Mouse (Mus musculus) brain, embryonic 14.5 days (tissue): ENCODE measurements at regions not wholly inside any gene's neighbourhood (a gene's known extent, or its start where the extent isn't known, plus 50 kb on each side); places are given as distances from the start of the nearest gene placed in this dataset.
"Not testable (repeated sequence)": the region's sequence is repeated elsewhere in the genome, so short reads cannot be mapped to it uniquely, and the experiment has no call there.

Experiments used
- DNase-seq: peaks from one replicate; pipeline ENCODE4 v3.0.0-alpha.2; 2011; ENCODE audit warnings: low read depth
- CTCF ChIP-seq: fragments of 200-500 bp; IDR thresholded peaks from 2 replicates; pipeline ENCODE4 v1.5.1; 2012; ENCODE audit warnings: inconsistent platforms, mild to moderate bottlenecking, moderate library complexity, borderline replicate concordance; ENCODE audit not compliant: insufficient read depth, insufficient read length; ENCODE audit errors: extremely low read depth
- POLR2A ChIP-seq: fragments of 200-500 bp; IDR thresholded peaks from 2 replicates; pipeline ENCODE4 v1.6.1; 2012; ENCODE audit warnings: mild to moderate bottlenecking, inconsistent platforms, borderline replicate concordance; ENCODE audit not compliant: poor library complexity, insufficient read depth, insufficient read length, severe bottlenecking; ENCODE audit errors: extremely low read depth

- no peak for DNase-seq
- no peak for TF ChIP-seq CTCF
These were observed 192.6 kb downstream of the Cep170 start for GRCm38 (mm10) chr1:176621285-176621684.

- no peak for TF ChIP-seq POLR2A
- no peak for TF ChIP-seq CTCF
- no peak for DNase-seq
These were observed 195.0 kb downstream of the Cep170 start for GRCm38 (mm10) chr1:176618896-176619295.

- DNase-seq: no peak
- TF ChIP-seq CTCF (no peak), POLR2A (no peak)
These were observed 198.2 kb downstream of the Cep170 start for GRCm38 (mm10) chr1:176615673-176616072.

- DNase-seq: no peak
- TF ChIP-seq POLR2A (no peak), CTCF (no peak)
These were observed 219.6 kb downstream of the Cep170 start for GRCm38 (mm10) chr1:176594312-176594711.

- no peak for TF ChIP-seq POLR2A
- no peak for TF ChIP-seq CTCF
These were observed 225.7 kb downstream of the Cep170 start for GRCm38 (mm10) chr1:176588144-176588543.

GRCm38 (mm10) chr1:176573703-176574102 is 240.2 kb downstream of the Cep170 start:
- DNase-seq: peak; percentile 66

More at GRCm38 (mm10) chr1:176588144-176588543, 225.7 kb downstream of the Cep170 start:
- no peak for DNase-seq

GRCm38 (mm10) chr1:176558457-176559415 is 255.1 kb downstream of the Cep170 start:
- TF ChIP-seq POLR2A (no peak), CTCF (no peak)
- peak; percentile 81 for DNase-seq

More at GRCm38 (mm10) chr1:176573703-176574102, 240.2 kb downstream of the Cep170 start:
- TF ChIP-seq CTCF: no peak
- TF ChIP-seq POLR2A: no peak

GRCm38 (mm10) chr1:176534417-176534816 is 259.3 kb upstream of the Pld5 start:
- DNase-seq: no peak
- no peak for TF ChIP-seq POLR2A
- no peak for TF ChIP-seq CTCF

GRCm38 (mm10) chr1:176529037-176529436 is 253.9 kb upstream of the Pld5 start:
- no peak for TF ChIP-seq CTCF
- no peak for TF ChIP-seq POLR2A
- peak; percentile 19 for DNase-seq

- TF ChIP-seq POLR2A (no peak), CTCF (no peak)
- DNase-seq: peak; percentile 40
These were observed 236.4 kb upstream of the Pld5 start for GRCm38 (mm10) chr1:176511467-176511866.

GRCm38 (mm10) chr1:176505441-176505840 is 230.3 kb upstream of the Pld5 start:
- no peak for TF ChIP-seq CTCF
- no peak for TF ChIP-seq POLR2A
- DNase-seq: no peak

- DNase-seq: not testable (repeated sequence)
These were observed 229.6 kb upstream of the Pld5 start for GRCm38 (mm10) chr1:176504731-176505130.
